Mouse (Mus musculus) thymus, adult 2 months (tissue): ENCODE results near the gene Unc119.

ENCODE experiments used
- CTCF ChIP-seq: fragments of 200-500 bp; IDR thresholded peaks from 2 replicates; pipeline ENCODE4 v1.5.1; 2012; ENCODE audit warnings: mild to moderate bottlenecking, control low read depth, low read length, moderate library complexity, borderline replicate concordance; ENCODE audit not compliant: control insufficient read depth, poor library complexity, insufficient read depth; ENCODE audit errors: extremely low read depth
- POLR2A ChIP-seq: fragments of 200-500 bp; IDR thresholded peaks from 2 replicates; pipeline ENCODE4 v1.6.1; 2012; ENCODE audit warnings: mild to moderate bottlenecking, low read length, control low read depth, moderate library complexity; ENCODE audit not compliant: control insufficient read depth, poor library complexity, insufficient read depth; ENCODE audit errors: extremely low read depth

DNA sequence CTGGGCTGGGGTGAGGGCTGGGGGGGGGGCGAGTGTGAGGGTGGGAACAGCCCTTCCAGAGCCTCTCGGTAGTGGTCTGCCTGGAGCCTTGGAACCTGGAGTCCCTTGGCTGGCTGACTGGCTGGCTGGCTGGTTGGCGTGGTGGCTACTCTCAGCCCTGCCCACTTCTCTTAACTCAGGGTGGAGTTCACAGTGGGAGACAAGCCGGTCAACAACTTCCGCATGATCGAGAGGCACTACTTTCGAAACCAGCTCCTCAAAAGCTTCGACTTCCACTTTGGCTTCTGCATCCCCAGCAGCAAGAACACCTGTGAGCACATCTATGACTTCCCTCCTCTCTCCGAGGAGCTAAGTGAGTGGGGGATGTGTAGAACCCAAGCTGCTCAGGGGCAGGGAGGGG is 4.6 kb downstream of the Unc119 start:
- TF ChIP-seq POLR2A (no peak), CTCF (no peak)
